Mouse (Mus musculus): Measurements from ENCODE around the gene Lrrc52. TPM values are rescaled to one million over a fixed set of nuclear protein-coding genes. Genes with fewer than 3 reads are reported as not detected.

Gene Lrrc52
- polyA plus RNA-seq, 1 experiment from 2014 or later, result not detected

DNA sequence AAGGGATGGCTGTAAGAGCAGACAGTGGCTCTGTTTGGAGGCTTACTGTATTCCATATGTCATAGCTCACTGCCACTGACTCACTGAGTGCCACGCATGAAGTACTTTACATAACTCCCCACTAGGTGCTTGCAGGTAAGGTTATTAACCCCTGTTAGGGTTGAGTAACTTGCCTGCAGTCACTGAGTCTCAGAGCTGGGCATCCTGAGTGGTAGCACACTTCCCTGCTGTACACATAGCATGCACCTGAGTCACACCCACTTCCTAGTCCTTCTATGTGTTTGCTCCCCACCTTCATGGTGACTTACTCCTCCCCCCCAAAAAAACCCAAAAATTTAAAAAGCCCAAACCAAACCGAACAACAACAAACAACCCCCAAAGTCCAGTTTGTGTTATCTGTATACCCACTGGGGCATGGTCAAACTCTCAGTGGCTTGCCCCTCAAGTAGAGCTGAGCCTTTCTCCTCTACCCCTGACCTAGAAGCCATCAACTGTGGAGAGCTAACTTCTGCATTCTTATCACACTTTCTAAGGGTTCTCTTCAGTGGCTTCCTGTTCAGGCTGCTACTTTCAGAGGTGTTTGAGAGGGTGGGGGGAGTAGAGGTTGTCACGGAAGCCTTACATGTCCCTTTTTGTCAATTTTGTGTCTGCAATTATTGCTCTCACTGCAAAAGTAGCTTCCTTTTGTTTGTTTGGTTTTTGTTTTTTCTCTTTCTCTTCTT is 20.5 kb upstream of the Lrrc52 start:
- Histone ChIP-seq H3K4me2 (no peak overlapping the region), H3K27ac (ENCODE audit: low read depth, low read length) (no peak overlapping the region), H3K9ac (ENCODE audit: low read length) (no peak overlapping the region), H3K27me3 (ENCODE audit: control insufficient read depth, insufficient read depth, low read length) (no peaks in the 10 kb centered on the region), H3K4me1 (ENCODE audit: control insufficient read depth, insufficient read depth, low read length) (no peaks in the 10 kb centered on the region), H3K36me3 (ENCODE audit: control insufficient read depth, insufficient read depth, low read length) (no peaks in the 10 kb centered on the region), H3K4me3 (ENCODE audit: low read depth, low read length) (no peak overlapping the region), H3K9me3 (ENCODE audit: control insufficient read depth, low read length) (no peaks in the 10 kb centered on the region)
- DNase-seq (ENCODE audit: low spot score, missing footprints), result no peak
- no peak for ATAC-seq (ENCODE audit: low FRiP score)
- 84% methylated on average over 3 of the region's 3 CpGs for WGBS

DNA sequence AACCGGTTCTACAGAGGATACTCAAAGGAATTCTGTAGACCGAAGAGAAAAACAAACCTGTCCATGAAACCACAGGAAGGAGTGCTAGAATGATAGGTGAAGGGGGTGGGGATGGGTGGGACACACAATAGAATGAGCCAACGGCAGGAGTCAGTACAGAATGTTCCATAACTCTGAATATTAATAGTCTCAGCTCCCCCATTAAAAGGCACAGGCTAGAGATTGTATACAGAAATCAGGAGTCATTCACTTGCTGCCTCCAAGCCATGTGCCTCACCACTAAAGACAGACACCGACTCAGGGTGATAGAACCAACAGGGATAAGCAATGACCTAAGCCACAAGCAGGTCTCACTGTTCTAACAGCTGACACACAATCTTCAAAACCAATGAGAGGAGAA is 16.3 kb upstream of the Lrrc52 start:
- H3K9me3 ChIP-seq (ENCODE audit: control insufficient read depth, low read length), result no peaks in the 10 kb centered on the region
- no peak overlapping the region for H3K9ac ChIP-seq (ENCODE audit: low read length)
- DNase-seq (ENCODE audit: low spot score, missing footprints) (no peak), ATAC-seq (ENCODE audit: low FRiP score) (no peak)
- no peaks in the 10 kb centered on the region for H3K4me1 ChIP-seq (ENCODE audit: control insufficient read depth, insufficient read depth, low read length)
- WGBS, result 89% methylated on average over 4 of the region's 4 CpGs
- no peak overlapping the region for H3K4me3 ChIP-seq (ENCODE audit: low read depth, low read length)
- H3K36me3 ChIP-seq (ENCODE audit: control insufficient read depth, insufficient read depth, low read length), result no peaks in the 10 kb centered on the region
- H3K4me2 ChIP-seq, result no peak overlapping the region
- no peak overlapping the region for H3K27ac ChIP-seq (ENCODE audit: low read depth, low read length)
- no peaks in the 10 kb centered on the region for H3K27me3 ChIP-seq (ENCODE audit: control insufficient read depth, insufficient read depth, low read length)

DNA sequence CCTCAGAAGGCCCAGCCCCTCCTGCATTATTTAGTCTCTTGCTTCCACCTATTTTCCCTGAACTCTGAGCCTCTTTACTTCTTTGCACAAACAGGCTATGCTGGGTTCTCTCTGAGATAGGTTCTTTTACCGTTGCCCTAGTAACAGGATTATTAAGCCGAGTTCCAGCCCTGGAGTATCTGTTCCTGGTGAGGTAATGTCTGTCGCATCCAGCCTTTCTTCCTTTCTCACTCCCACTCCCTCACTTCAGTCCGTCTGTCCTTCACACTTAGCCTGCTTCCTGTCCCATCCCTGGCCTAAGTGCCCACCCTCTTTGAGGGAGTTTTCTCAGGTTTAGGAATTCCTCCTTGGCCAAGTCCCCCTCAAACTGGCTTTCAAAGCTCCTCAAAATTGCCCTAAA is 7.0 kb upstream of the Lrrc52 start:
- no peak overlapping the region for H3K4me2 ChIP-seq
- H3K27me3 ChIP-seq (ENCODE audit: control insufficient read depth, insufficient read depth, low read length), result no peaks in the 10 kb centered on the region
- no peaks in the 10 kb centered on the region for H3K4me1 ChIP-seq (ENCODE audit: control insufficient read depth, insufficient read depth, low read length)
- DNase-seq (ENCODE audit: low spot score, missing footprints) (peak; percentile 39), ATAC-seq (ENCODE audit: low FRiP score) (no peak)
- no peak overlapping the region for H3K4me3 ChIP-seq (ENCODE audit: low read depth, low read length)
- H3K9ac ChIP-seq (ENCODE audit: low read length), result no peak overlapping the region
- H3K27ac ChIP-seq (ENCODE audit: low read depth, low read length), result no peak overlapping the region
- whole genome bisulfite sequencing, result 46% methylated on average over 4 of the region's 4 CpGs
- no peaks in the 10 kb centered on the region for H3K36me3 ChIP-seq (ENCODE audit: control insufficient read depth, insufficient read depth, low read length)
- no peaks in the 10 kb centered on the region for H3K9me3 ChIP-seq (ENCODE audit: control insufficient read depth, low read length)

GRCm38 (mm10) chr1:167467916-167468315 is 1.3 kb upstream of the Lrrc52 start:
- H3K4me2 ChIP-seq, result no peak overlapping the region
- no peaks in the 10 kb centered on the region for H3K9me3 ChIP-seq (ENCODE audit: control insufficient read depth, low read length)
- no peaks in the 10 kb centered on the region for H3K36me3 ChIP-seq (ENCODE audit: control insufficient read depth, insufficient read depth, low read length)
- DNase-seq (ENCODE audit: low spot score, missing footprints) (peak; percentile 73), ATAC-seq (ENCODE audit: low FRiP score) (no peak)
- H3K27me3 ChIP-seq (ENCODE audit: control insufficient read depth, insufficient read depth, low read length), result no peaks in the 10 kb centered on the region
- H3K27ac ChIP-seq (ENCODE audit: low read depth, low read length), result no peak overlapping the region
- no peak overlapping the region for H3K4me3 ChIP-seq (ENCODE audit: low read depth, low read length)
- H3K4me1 ChIP-seq (ENCODE audit: control insufficient read depth, insufficient read depth, low read length), result no peaks in the 10 kb centered on the region
- WGBS, result 80% methylated on average over 5 of the region's 5 CpGs
- H3K9ac ChIP-seq (ENCODE audit: low read length), result no peak overlapping the region

- peak; percentile 45 for DNase-seq (ENCODE audit: low spot score, missing footprints)
- ATAC-seq (ENCODE audit: low FRiP score), result no peak
- WGBS, result 82% methylated on average over 3 of the region's 3 CpGs
- H3K36me3 ChIP-seq (ENCODE audit: control insufficient read depth, insufficient read depth, low read length), result no peaks in the 10 kb centered on the region
- no peak overlapping the region for H3K4me2 ChIP-seq
- H3K9ac ChIP-seq (ENCODE audit: low read length), result no peak overlapping the region
- no peaks in the 10 kb centered on the region for H3K4me1 ChIP-seq (ENCODE audit: control insufficient read depth, insufficient read depth, low read length)
- H3K27me3 ChIP-seq (ENCODE audit: control insufficient read depth, insufficient read depth, low read length), result no peaks in the 10 kb centered on the region
- H3K27ac ChIP-seq (ENCODE audit: low read depth, low read length), result no peak overlapping the region
- H3K9me3 ChIP-seq (ENCODE audit: control insufficient read depth, low read length), result no peaks in the 10 kb centered on the region
- no peak overlapping the region for H3K4me3 ChIP-seq (ENCODE audit: low read depth, low read length)
Observed at GRCm38 (mm10) chr1:167457311-167457710, 9.3 kb downstream of the Lrrc52 start.

DNA sequence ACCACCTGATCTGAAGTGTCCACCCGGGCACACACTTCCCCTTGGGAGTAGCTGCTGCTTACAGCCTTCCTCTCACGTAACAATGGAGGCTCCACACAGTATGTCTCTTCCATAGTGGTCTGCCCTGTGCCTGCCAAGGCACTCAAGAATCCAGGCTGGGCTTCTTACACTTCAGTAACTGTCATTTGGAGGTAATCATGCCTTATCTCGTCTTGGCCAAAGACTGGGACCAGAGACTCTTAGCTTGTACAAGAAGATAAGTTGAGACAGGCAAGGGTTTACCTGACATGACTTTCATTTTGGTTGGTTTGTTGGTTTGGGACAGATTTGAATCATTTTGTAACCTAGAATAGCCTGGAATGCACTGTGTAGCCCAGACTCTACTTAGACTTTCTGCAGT is 13.5 kb downstream of the Lrrc52 start:
- 84% methylated on average over 3 of the region's 3 CpGs for WGBS
- ATAC-seq (ENCODE audit: low FRiP score), result no peak

DNA sequence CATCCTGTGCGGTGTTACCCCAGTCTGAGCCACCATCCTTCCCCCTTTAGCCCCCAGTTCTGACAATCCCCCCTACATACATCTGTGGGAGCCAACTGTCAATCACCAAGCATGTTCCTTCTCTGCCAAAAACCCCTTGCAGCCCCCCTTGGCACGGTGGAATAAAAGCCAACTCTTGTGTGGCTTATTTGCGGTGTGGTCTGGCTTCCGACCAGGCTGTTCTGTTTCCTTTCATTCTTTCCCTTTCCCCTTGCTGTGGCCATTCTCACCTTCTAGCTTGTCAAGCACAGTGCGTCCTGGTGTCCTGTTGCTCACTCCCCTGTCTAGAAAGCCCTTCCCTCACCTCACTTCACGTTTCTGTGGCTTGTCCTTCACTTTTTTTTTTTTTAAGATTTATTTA is 14.1 kb downstream of the Lrrc52 start:
- Histone ChIP-seq H3K9me3 (ENCODE audit: control insufficient read depth, low read length) (no peaks in the 10 kb centered on the region), H3K4me2 (no peak overlapping the region), H3K4me1 (ENCODE audit: control insufficient read depth, insufficient read depth, low read length) (no peaks in the 10 kb centered on the region), H3K9ac (ENCODE audit: low read length) (no peak overlapping the region), H3K4me3 (ENCODE audit: low read depth, low read length) (no peak overlapping the region), H3K36me3 (ENCODE audit: control insufficient read depth, insufficient read depth, low read length) (no peaks in the 10 kb centered on the region), H3K27me3 (ENCODE audit: control insufficient read depth, insufficient read depth, low read length) (no peaks in the 10 kb centered on the region), H3K27ac (ENCODE audit: low read depth, low read length) (no peak overlapping the region)
- WGBS, result 85% methylated on average over 6 of the region's 6 CpGs
- no peak for ATAC-seq (ENCODE audit: low FRiP score)
- no peak for DNase-seq (ENCODE audit: low spot score, missing footprints)

More for the DNA sequence above, 13.5 kb downstream of the Lrrc52 start:
- Histone ChIP-seq H3K4me1 (ENCODE audit: control insufficient read depth, insufficient read depth, low read length) (no peaks in the 10 kb centered on the region), H3K4me3 (ENCODE audit: low read depth, low read length) (no peak overlapping the region), H3K9me3 (ENCODE audit: control insufficient read depth, low read length) (no peaks in the 10 kb centered on the region), H3K27me3 (ENCODE audit: control insufficient read depth, insufficient read depth, low read length) (no peaks in the 10 kb centered on the region), H3K36me3 (ENCODE audit: control insufficient read depth, insufficient read depth, low read length) (no peaks in the 10 kb centered on the region), H3K9ac (ENCODE audit: low read length) (no peak overlapping the region), H3K4me2 (no peak overlapping the region), H3K27ac (ENCODE audit: low read depth, low read length) (no peak overlapping the region)
- peak; percentile 54 for DNase-seq (ENCODE audit: low spot score, missing footprints)

GRCm38 (mm10) chr1:167448598-167448997 is 18.0 kb downstream of the Lrrc52 start:
- Histone ChIP-seq H3K27ac (ENCODE audit: low read depth, low read length) (no peak overlapping the region), H3K4me3 (ENCODE audit: low read depth, low read length) (no peak overlapping the region), H3K36me3 (ENCODE audit: control insufficient read depth, insufficient read depth, low read length) (no peaks in the 10 kb centered on the region), H3K4me1 (ENCODE audit: control insufficient read depth, insufficient read depth, low read length) (no peaks in the 10 kb centered on the region), H3K4me2 (no peak overlapping the region), H3K9ac (ENCODE audit: low read length) (no peak overlapping the region), H3K27me3 (ENCODE audit: control insufficient read depth, insufficient read depth, low read length) (no peaks in the 10 kb centered on the region), H3K9me3 (ENCODE audit: control insufficient read depth, low read length) (no peaks in the 10 kb centered on the region)
- WGBS, result 46% methylated on average over 7 of the region's 7 CpGs
- DNase-seq (ENCODE audit: low spot score, missing footprints) (no peak), ATAC-seq (ENCODE audit: low FRiP score) (no peak)

DNA sequence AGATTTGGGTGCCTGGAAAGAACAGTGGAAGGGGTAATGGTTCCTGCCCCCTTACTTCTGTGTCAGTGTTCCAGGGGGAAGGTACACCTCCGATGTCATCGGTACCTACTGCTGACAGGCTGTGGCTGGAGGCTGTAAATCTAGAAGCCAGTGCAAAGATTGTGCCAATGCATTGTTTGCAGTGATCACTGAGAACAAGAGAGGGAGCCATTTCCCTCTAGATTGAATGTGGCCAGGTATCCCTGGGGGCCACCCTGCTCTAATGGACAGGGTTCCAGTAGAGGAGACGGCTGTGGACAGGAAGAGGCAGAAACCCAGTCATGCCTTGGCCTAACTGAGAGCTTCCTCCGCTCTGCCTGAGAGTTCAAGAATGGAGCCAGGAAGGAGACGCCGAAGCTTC is 18.5 kb downstream of the Lrrc52 start:
- Histone ChIP-seq H3K4me3 (ENCODE audit: low read depth, low read length) (no peak overlapping the region), H3K4me2 (no peak overlapping the region), H3K9me3 (ENCODE audit: control insufficient read depth, low read length) (no peaks in the 10 kb centered on the region), H3K27ac (ENCODE audit: low read depth, low read length) (no peak overlapping the region), H3K36me3 (ENCODE audit: control insufficient read depth, insufficient read depth, low read length) (no peaks in the 10 kb centered on the region), H3K4me1 (ENCODE audit: control insufficient read depth, insufficient read depth, low read length) (no peaks in the 10 kb centered on the region), H3K27me3 (ENCODE audit: control insufficient read depth, insufficient read depth, low read length) (no peaks in the 10 kb centered on the region), H3K9ac (ENCODE audit: low read length) (no peak overlapping the region)
- ATAC-seq (ENCODE audit: low FRiP score), result no peak
- 63% methylated on average over 6 of the region's 6 CpGs for WGBS
- no peak for DNase-seq (ENCODE audit: low spot score, missing footprints)
